Mouse (Mus musculus): Measurements from ENCODE around the gene Ephb3. TPM values are rescaled to one million over a fixed set of nuclear protein-coding genes. Genes with fewer than 3 reads are reported as not detected.
"Not testable (repeated sequence)": the region's sequence is repeated elsewhere in the genome, so short reads cannot be mapped to it uniquely, and the experiment has no call there.

Gene Ephb3
- total RNA-seq (2014; fragmentation: Nextera tagmentation) = not detected in 2 replicates
- not detected in 2 replicates for total RNA-seq (2017)

GRCm38 (mm10) chr16:21204367-21205092 lies at the start of gene Ephb3:
Ephb3 (plus strand) TSS chr16:21204755.
- peak; percentile 98 for ATAC-seq (replicated peaks; ENCODE audit: low FRiP score, low TSS enrichment, poor library complexity, severe bottlenecking)

DNA sequence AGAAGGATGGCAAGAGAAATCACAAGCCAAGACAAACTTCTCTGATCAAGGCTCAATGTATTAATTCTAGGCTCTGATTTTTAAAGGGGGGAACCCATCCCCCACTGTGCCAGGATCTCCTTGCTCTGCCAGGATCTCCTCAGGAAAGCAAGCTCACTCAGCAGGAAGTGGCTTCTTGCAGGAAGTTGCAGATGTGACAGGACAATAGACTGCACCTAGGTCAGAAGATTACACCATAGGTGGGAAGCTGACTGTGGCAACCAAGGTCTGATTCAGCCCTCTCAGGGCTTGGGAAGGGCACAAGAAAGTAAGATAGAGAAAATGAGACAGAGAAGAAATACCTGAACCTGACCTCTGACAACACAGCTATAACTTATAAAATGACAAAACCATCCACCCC lies 48.3 kb upstream of the Ephb3 start:
- not testable (repeated sequence) for ATAC-seq (replicated peaks; ENCODE audit: low FRiP score, low TSS enrichment, poor library complexity, severe bottlenecking)

GRCm38 (mm10) chr16:21159226-21159625 lies 45.3 kb upstream of the Ephb3 start:
- ATAC-seq (replicated peaks; ENCODE audit: low FRiP score, low TSS enrichment, poor library complexity, severe bottlenecking) = not testable (repeated sequence)

- ATAC-seq (replicated peaks; ENCODE audit: low FRiP score, low TSS enrichment, poor library complexity, severe bottlenecking) = not testable (repeated sequence)
These were observed 41.1 kb upstream of the Ephb3 start for GRCm38 (mm10) chr16:21163423-21163822.

DNA sequence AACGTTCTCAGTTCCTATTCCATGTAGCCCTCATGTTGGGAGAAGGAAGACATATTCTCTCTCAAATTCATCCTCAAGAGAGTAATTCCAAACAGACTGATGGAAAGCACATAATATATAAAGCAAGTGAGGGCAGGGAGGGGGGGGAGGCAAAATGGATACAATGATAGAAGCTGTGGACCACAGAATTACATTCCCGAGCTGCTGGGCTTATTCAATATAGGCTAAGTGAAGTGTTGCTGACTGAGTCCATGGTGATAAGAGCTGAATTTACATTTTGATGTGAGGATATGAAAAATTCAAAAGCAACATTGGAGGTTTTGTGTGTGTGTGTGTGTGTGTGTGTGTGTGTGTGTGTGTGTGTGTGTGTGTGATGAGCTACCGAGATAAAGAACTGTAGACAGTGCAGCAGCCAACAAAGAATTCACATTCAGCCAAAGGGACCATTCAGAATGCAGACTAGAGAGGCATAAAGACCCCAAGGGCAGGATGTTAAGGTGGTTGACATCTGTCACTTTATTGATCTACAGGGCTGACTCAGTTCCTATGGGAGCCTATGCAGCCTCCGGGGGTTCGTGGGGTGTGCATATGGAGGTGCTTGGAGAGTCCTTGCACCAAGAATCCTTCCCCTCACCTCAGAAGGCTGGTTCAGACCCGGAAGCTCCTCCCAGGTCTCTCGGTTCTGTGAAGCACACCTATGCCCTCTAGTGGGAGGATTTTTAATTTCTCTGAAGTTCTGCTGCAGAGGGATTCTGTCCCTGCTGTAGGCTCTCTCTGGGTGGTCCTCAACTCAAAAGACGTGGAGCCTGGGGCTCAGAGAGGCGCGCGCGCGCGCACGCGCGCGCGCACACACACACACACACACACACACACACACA lies 39.0 kb upstream of the Ephb3 start:
- ATAC-seq (replicated peaks; ENCODE audit: low FRiP score, low TSS enrichment, poor library complexity, severe bottlenecking) = peak; percentile 93

DNA sequence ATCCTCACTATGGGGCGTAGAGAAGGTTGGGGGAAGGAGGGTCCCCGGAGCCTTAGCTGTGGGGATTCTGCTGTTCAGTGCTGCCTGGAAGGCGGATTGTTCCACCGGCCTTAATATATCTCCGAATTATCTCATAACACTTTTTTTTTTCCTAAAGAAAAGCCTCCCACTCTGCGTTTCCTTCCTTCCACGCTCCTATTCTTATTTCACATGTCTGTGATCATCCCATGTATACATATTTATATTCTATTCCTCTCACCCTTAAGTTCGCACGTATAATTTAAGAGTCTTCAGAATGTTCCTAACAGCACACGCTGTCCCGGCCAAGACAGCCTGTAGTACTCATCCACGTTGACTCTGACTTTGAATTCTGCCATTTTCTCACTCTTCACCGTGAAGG lies 35.8 kb upstream of the Ephb3 start:
- ATAC-seq (replicated peaks; ENCODE audit: low FRiP score, low TSS enrichment, poor library complexity, severe bottlenecking) = no peak

GRCm38 (mm10) chr16:21175236-21175635 lies 29.3 kb upstream of the Ephb3 start:
- no peak for ATAC-seq (replicated peaks; ENCODE audit: low FRiP score, low TSS enrichment, poor library complexity, severe bottlenecking)

DNA sequence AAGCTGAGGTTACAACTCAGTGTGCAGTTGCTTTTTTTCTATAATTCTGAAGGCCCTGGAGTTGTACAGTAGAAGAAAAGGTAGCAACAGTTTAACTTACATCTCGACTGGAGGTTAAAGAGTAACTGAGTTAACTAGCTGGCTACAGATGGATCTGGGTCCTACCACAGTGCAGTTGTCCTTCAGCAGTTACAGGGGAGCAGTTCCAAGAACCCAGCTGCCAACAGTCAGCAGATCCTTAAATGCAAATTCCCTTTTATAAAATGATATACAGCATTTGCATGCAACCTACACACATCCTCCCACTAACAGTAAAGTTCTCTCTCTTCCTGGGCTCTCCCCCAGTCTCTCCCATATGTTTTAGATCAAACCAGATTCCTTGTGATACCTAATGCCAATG lies 22.4 kb upstream of the Ephb3 start:
- no peak for ATAC-seq (replicated peaks; ENCODE audit: low FRiP score, low TSS enrichment, poor library complexity, severe bottlenecking)

DNA sequence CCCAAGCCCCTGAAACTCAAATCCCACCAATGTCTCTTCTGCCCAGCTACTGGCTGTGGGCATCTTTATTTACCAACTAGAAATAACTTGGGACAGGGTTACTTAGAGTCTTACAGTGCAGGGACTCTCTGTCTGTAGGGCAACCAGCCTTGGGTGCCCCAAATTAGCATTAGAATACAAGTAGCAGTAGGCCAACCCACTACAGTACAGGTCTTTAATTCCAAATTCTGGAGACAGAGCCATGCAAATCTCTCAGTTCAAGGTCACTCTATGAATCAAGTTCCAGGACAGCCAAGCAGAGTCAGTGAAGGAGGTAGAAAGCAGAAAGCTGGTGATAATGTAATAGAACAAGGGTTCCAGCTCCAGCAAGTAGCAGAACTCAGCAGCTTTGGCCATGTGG lies 19.9 kb upstream of the Ephb3 start:
- no peak for ATAC-seq (replicated peaks; ENCODE audit: low FRiP score, low TSS enrichment, poor library complexity, severe bottlenecking)

GRCm38 (mm10) chr16:21187568-21187967 lies 17.0 kb upstream of the Ephb3 start:
- no peak for ATAC-seq (replicated peaks; ENCODE audit: low FRiP score, low TSS enrichment, poor library complexity, severe bottlenecking)

GRCm38 (mm10) chr16:21188345-21188744 lies 16.2 kb upstream of the Ephb3 start:
- no peak for ATAC-seq (replicated peaks; ENCODE audit: low FRiP score, low TSS enrichment, poor library complexity, severe bottlenecking)

DNA sequence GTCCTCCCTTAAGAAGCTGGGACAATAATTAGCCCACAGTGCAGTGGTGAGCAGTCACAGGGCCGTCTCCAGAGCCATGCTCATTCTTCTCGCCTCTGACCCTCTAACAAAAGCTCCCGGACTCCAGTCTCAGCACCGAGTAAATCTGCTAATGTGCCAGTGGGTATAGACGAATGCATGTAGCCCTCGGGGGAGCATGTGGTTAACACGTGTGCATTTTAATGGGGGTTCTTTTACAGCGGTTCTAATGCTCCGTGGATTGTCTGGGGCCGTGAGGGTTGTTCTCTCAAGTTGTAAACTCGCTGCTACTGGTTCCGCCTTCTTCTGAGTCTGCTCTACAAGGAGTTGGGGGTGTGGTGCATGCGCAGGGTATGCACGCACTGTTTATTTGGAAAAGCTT lies 13.0 kb upstream of the Ephb3 start:
- ATAC-seq (replicated peaks; ENCODE audit: low FRiP score, low TSS enrichment, poor library complexity, severe bottlenecking) = no peak

- peak; percentile 72 for ATAC-seq (replicated peaks; ENCODE audit: low FRiP score, low TSS enrichment, poor library complexity, severe bottlenecking)
These were observed 11.8 kb upstream of the Ephb3 start for GRCm38 (mm10) chr16:21192509-21193354.

GRCm38 (mm10) chr16:21194182-21194581 lies 10.4 kb upstream of the Ephb3 start:
- ATAC-seq (replicated peaks; ENCODE audit: low FRiP score, low TSS enrichment, poor library complexity, severe bottlenecking) = no peak

DNA sequence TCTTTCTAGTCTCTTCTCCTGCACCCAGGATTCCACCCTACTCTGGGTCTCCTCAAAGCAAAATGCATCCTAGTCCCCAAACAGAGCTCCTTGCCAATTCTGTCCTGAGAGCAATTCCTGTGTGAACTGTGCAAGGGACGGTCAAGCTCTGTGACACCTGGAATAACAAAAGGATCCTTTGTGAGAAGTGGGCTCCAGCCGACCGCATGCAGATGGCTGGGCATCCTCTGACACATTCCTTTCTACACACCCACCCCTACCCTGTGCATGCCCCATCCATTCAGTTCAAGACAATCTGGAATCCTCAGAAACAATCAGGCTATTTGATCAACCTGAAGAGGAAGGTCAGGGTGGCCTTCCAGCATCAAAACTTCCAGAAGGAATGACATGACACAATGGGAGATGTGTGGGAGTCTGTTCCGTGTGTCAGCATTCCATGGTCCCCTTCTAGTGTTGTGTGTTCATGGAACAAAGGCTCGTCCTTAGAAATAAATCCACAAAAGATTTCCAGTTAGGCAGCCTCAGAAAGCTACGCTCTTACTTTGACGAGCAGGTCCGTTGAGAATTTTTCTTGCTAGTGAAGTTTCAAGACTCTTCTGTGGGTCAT lies 9.2 kb upstream of the Ephb3 start:
- no peak for ATAC-seq (replicated peaks; ENCODE audit: low FRiP score, low TSS enrichment, poor library complexity, severe bottlenecking)

DNA sequence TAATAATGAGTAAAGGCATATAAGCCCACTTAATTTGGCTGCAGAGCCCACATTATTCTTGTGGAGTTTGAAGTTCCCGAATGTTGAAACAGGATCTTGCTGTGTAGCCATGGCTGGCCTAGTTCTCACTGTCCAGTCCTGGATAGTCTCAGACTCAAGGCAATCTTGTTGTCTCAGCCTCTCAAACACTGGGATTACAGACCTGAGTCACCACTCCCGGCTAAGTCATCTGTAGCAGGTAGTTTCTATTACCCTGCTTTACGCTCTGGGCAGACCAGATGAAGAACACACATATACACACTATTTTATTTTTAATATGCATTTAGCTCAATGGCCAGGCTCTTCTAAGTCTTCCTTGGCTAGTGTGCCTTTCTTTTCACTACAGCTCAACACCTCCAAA lies 8.0 kb upstream of the Ephb3 start:
- ATAC-seq (replicated peaks; ENCODE audit: low FRiP score, low TSS enrichment, poor library complexity, severe bottlenecking) = no peak

DNA sequence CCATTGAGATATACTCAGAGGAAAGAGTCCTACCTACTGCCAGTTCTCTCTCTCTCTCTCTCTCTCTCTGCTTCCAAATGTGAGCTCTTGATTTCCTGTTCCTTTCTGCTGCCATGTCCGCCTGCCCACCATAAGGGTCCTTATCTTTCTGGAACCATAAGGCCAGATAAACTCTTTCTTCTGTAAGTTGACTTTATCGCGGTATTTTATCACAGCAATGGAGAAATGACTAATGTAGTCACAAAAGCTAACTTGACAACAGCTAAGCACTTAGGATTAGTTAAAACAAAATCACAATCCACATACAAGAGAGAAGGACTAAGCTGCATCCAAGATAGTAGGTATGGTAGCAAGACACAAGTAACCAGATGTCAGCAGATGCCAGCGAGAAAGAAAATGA lies 7.0 kb upstream of the Ephb3 start:
- no peak for ATAC-seq (replicated peaks; ENCODE audit: low FRiP score, low TSS enrichment, poor library complexity, severe bottlenecking)

DNA sequence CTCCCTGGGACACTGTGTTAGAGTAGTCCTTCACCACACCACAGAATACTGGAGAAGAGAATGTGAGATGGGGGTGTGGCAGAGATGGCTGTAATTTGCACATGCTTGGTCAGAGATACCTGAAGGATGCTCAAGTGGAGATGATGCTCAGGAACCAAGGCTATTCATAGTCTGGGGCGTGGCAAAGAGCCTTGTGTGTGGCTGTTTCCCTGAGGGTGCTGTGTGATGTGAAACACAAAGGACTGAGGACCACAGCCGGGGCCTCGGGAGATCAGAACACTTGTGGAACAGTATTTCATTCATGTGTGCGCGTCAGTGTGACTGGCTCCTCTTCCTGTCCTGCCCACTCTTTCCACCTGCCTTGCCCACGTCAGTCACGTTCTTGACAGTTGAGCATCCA lies 6.5 kb upstream of the Ephb3 start:
- no peak for ATAC-seq (replicated peaks; ENCODE audit: low FRiP score, low TSS enrichment, poor library complexity, severe bottlenecking)

DNA sequence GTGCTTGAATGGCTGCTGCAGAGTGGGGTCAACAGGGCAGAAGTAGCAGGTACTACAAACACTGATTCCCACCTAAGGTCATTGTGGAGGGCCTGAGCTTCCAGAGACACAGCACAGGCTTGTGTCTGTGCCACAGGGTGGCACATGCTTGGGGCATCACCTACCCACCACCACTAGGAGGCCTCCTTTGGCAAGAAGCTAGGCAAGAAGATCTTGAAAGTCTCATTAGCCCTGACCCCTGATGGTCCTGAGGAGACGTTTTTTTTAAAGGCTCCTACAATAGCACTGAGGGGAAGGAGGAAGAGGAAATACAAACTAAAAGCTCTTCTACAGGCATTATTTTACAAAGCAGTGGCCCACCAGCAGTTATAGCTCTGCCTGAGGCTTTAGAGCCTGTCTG lies 6.0 kb upstream of the Ephb3 start:
- peak; percentile 77; the same call in 1 of the 2 replicates for ATAC-seq (replicated peaks; ENCODE audit: low FRiP score, low TSS enrichment, poor library complexity, severe bottlenecking)
